Mouse (Mus musculus): ENCODE measurements around the gene Pafah1b1.

Gene Pafah1b1

GRCm38 (mm10) chr11:74721141-74721540 lies 3.3 kb downstream of the Pafah1b1 start:
- DNase-seq (ENCODE audit: low read depth, low spot score): no peak

- no peak for DNase-seq (ENCODE audit: low read depth, low spot score)
These were observed 3.8 kb downstream of the Pafah1b1 start for GRCm38 (mm10) chr11:74720668-74721067.

GRCm38 (mm10) chr11:74715971-74716525 lies 8.4 kb downstream of the Pafah1b1 start:
- no peak for DNase-seq (ENCODE audit: low read depth, low spot score)

- DNase-seq (ENCODE audit: low read depth, low spot score): no peak
These were observed 13.8 kb downstream of the Pafah1b1 start for GRCm38 (mm10) chr11:74710671-74711070.

- DNase-seq (ENCODE audit: low read depth, low spot score): no peak
These were observed 15.7 kb downstream of the Pafah1b1 start for GRCm38 (mm10) chr11:74708781-74709180.

GRCm38 (mm10) chr11:74704068-74704467 lies 20.4 kb downstream of the Pafah1b1 start:
- no peak for DNase-seq (ENCODE audit: low read depth, low spot score)

- no peak for DNase-seq (ENCODE audit: low read depth, low spot score)
These were observed 25.0 kb downstream of the Pafah1b1 start for GRCm38 (mm10) chr11:74699505-74699904.

- DNase-seq (ENCODE audit: low read depth, low spot score): no peak
These were observed 32.3 kb downstream of the Pafah1b1 start for GRCm38 (mm10) chr11:74692151-74692550.

GRCm38 (mm10) chr11:74675156-74675555 lies 49.3 kb downstream of the Pafah1b1 start:
- no peak for DNase-seq (ENCODE audit: low read depth, low spot score)

GRCm38 (mm10) chr11:74674713-74675112 lies 49.8 kb downstream of the Pafah1b1 start:
- DNase-seq (ENCODE audit: low read depth, low spot score): no peak

- DNase-seq (ENCODE audit: low read depth, low spot score): no peak
These were observed 50.9 kb downstream of the Pafah1b1 start for GRCm38 (mm10) chr11:74673561-74673960.

GRCm38 (mm10) chr11:74672901-74673513 lies 51.5 kb downstream of the Pafah1b1 start:
- DNase-seq (ENCODE audit: low read depth, low spot score): no peak

GRCm38 (mm10) chr11:74671839-74672238 lies 52.6 kb downstream of the Pafah1b1 start:
- DNase-seq (ENCODE audit: low read depth, low spot score): no peak

- no peak for DNase-seq (ENCODE audit: low read depth, low spot score)
These were observed 53.5 kb downstream of the Pafah1b1 start for GRCm38 (mm10) chr11:74671013-74671412.

GRCm38 (mm10) chr11:74670151-74670550 lies 54.3 kb downstream of the Pafah1b1 start:
- no peak for DNase-seq (ENCODE audit: low read depth, low spot score)

- DNase-seq (ENCODE audit: low read depth, low spot score): no peak
These were observed 55.5 kb downstream of the Pafah1b1 start for GRCm38 (mm10) chr11:74668971-74669370.

- DNase-seq (ENCODE audit: low read depth, low spot score): no peak
These were observed 56.0 kb downstream of the Pafah1b1 start for GRCm38 (mm10) chr11:74668466-74668865.

- DNase-seq (ENCODE audit: low read depth, low spot score): no peak
These were observed 56.9 kb downstream of the Pafah1b1 start for GRCm38 (mm10) chr11:74667582-74668010.

- no peak for DNase-seq (ENCODE audit: low read depth, low spot score)
These were observed 57.5 kb downstream of the Pafah1b1 start for GRCm38 (mm10) chr11:74666776-74667581.

GRCm38 (mm10) chr11:74666284-74666652 lies 58.2 kb downstream of the Pafah1b1 start:
- no peak for DNase-seq (ENCODE audit: low read depth, low spot score)

GRCm38 (mm10) chr11:74665631-74666283 lies 58.7 kb downstream of the Pafah1b1 start:
- DNase-seq (ENCODE audit: low read depth, low spot score): no peak

- DNase-seq (ENCODE audit: low read depth, low spot score): no peak
These were observed 59.6 kb downstream of the Pafah1b1 start for GRCm38 (mm10) chr11:74664906-74665305.
